Mouse (Mus musculus) embryonic facial prominence, embryonic 12.5 days (tissue): Measurements from ENCODE around the gene Pigb. TPM values are rescaled to one million over a fixed set of nuclear protein-coding genes. Genes with fewer than 3 reads are reported as not detected.

Experiments used
- ATAC-seq: fragments of 200-750 bp; cut with Nextera tagmentation; 2 replicates; pipeline ENCODE4 v1.8.0; 2017; ENCODE audit not compliant: insufficient number of reproducible peaks, insufficient read depth, low FRiP score, low TSS enrichment
- H3K27ac ChIP-seq: fragments of 300-500 bp; sonication (generic); 2 replicates; pipeline ENCODE4 v1.5.1; 2016; ENCODE audit warnings: mild to moderate bottlenecking
- H3K27me3 ChIP-seq: fragments of 300-500 bp; sonication (generic); 2 replicates; pipeline ENCODE4 v1.6.1; 2016; ENCODE audit warnings: mild to moderate bottlenecking, moderate library complexity
- H3K36me3 ChIP-seq: fragments of 300-500 bp; sonication (generic); 2 replicates; pipeline ENCODE4 v1.6.1; 2016; ENCODE audit warnings: mild to moderate bottlenecking
- H3K4me1 ChIP-seq: fragments of 300-500 bp; sonication (generic); 2 replicates; pipeline ENCODE4 v1.6.1; 2016
- H3K4me2 ChIP-seq: fragments of 300-500 bp; sonication (generic); replicated peaks from 2 replicates; pipeline ENCODE4 v1.6.1; 2016; ENCODE audit warnings: mild to moderate bottlenecking, moderate library complexity
- H3K4me3 ChIP-seq: fragments of 300-500 bp; sonication (generic); 2 replicates; pipeline ENCODE4 v1.5.1; 2016; ENCODE audit warnings: mild to moderate bottlenecking
- H3K9ac ChIP-seq: fragments of 300-500 bp; sonication (generic); 2 replicates; pipeline ENCODE4 v1.6.1; 2016; ENCODE audit warnings: mild to moderate bottlenecking, moderate library complexity
- H3K9me3 ChIP-seq: fragments of 300-500 bp; sonication (generic); 2 replicates; pipeline ENCODE4 v1.6.1; 2016; ENCODE audit warnings: mild to moderate bottlenecking, moderate library complexity
- WGBS: fragments of 180-500 bp; shearing (Covaris S2); methylation state at CpG from one replicate; pipeline ENCODE4 v1.1.7; 2016; 5-methylcytosine and 5-hydroxymethylcytosine counted together
- polyA plus RNA-seq: library from polyadenylated mRNA; unstranded; fragments of >200 nt; fragmentation: Nextera tagmentation; extraction: Ambion mirVana; gene quantifications from 2 replicates; pipeline ENCODE4 v1.2.1, GENCODE M21; 2016

Gene Pigb
- polyA plus RNA-seq, 1 experiment from 2014 or later, result 14.7 TPM

DNA sequence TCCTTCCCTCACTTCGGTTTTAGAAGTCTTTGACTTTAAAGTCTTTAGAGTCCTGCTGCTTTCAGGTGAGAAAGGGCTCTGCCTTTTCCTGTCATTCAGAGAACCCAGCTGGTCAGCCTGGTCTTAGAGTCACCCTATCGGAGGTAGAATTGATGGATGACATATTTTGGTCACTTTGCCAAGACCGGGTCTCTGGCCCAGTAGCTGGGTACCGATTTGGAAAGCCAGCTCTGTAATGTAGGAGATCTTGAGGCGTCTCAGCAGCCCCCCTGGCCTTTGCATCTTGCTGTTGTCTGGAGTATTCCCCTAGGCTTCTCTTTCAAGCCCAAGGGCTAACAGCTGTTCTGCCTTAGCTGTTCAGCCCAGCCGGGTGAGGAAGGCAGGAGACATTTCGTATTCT lies 5.0 kb upstream of the Pigb start:
- Histone ChIP-seq H3K9me3 (no peaks in the 10 kb centered on the region), H3K4me2 (peak overlapping the region; percentile 95), H3K4me3 (peak overlapping the region; percentile 49), H3K4me1 (peaks cover 23% of the 10 kb centered on the region), H3K9ac (peak overlapping the region; percentile 60; the same call in 1 of the 2 replicates), H3K27ac (no peak overlapping the region), H3K36me3 (no peaks in the 10 kb centered on the region), H3K27me3 (no peaks in the 10 kb centered on the region)
- no peak for ATAC-seq
- 8% methylated on average over 7 of the region's 7 CpGs for WGBS

DNA sequence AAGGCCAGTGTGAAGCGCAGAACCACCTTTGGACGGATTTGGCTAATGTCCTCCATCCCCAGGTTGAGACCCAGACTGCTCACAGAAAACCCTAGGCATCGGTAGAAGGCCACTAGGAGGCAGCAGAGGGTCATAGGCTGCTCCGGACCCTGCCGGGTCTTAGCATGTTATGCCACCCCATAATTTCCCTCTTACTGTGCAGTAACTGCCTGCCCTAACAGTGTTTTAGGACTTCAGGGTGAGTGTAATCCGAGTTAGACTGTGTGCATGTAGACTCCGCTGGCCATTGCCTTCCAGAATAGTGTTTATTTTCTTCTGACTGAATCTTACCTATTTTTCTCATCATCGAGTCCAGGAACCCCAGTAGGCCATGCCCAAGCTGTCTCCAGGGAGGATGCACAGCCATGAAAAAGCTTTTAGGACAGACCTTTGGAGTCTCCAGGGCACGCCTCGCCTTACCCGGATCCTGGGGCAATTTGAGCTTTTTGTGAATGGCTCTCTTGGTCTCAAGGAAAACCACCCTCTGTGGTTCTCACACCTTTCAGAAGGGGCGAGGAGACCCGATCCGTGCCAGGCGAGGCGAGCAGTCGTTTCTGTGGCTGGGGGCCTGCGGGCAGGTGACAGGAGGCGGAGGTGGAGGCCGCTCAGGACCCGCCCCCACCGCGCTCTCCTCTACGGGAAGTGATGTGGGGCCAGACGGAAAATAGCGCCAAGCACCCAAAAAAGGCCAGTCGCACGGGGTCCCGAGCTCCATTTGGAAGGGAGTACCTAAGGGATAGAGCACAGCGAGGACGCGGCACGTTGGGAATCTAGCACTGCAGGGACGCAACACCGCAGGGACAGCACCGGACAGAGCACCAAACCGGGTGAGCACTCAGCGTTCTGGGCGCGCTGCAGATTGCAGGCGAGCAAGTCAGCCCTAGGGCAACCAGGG lies 4.2 kb upstream of the Pigb start, which contains the start of gene Rab27a:
TSS of gene Rab27a (plus strand) at position 709 of the 934 bp plus-strand sequence.
- Histone ChIP-seq H3K9me3 (no peaks in the 10 kb centered on the region), H3K9ac (peak within 1 kb of the TSS; percentile 60), H3K4me2 (peak within 1 kb of the TSS; percentile 95), H3K4me3 (peak within 1 kb of the TSS; percentile 49), H3K4me1 (peaks cover 23% of the 10 kb centered on the region), H3K36me3 (no peaks in the 10 kb centered on the region), H3K27ac (no peak within 1 kb of the TSS), H3K27me3 (no peaks in the 10 kb centered on the region)
- ATAC-seq, result peak; percentile 25; the same call in 1 of the 2 replicates
- WGBS, result 1% methylated on average over 41 of the region's 41 CpGs

DNA sequence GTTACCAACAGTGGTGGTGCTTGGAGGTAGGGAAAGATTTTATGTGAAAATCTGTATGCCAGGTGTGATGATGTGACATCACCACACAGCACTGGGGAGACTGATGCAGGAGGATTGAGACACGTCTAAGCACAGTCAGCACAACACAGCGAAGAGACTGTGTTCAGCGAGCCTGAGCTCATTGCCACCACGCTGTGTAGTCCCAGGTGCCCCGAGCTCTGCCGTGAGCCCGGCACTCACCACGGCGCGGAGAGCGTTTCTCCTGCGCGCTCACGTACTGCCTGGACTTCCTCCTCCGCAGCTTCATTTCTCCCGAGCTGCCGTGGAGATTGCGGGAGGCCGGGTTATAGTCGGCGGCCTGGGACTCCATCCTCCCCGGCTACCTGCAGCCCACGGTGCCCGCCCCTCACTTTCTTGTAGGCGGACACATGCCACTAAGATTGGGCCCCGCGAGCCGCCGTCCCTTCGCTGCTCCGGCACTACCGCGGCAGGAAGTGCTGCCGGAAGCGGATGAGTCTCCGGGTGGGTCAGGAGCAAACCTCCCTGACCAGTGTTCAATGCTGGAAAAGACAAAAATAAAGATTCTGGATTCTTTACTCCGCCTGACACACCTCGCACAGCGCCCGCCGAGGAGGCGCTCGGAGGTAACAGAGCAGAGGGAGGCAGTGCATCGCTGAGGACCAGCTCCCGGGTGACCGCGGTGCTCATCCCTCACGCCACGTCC lies 794 bp downstream of the Pigb start:
- Histone ChIP-seq H3K36me3 (peaks cover 10% of the 10 kb centered on the region; the same call in 1 of the 2 replicates), H3K27me3 (no peaks in the 10 kb centered on the region), H3K9ac (peak overlapping the region; percentile 73), H3K4me3 (peak overlapping the region; percentile 79), H3K4me2 (peak overlapping the region; percentile 82), H3K9me3 (no peaks in the 10 kb centered on the region), H3K27ac (peak overlapping the region; percentile 84), H3K4me1 (peaks cover 16% of the 10 kb centered on the region)
- ATAC-seq, result peak; percentile 80
- WGBS, result under 1% methylated on average over 49 of the region's 49 CpGs

DNA sequence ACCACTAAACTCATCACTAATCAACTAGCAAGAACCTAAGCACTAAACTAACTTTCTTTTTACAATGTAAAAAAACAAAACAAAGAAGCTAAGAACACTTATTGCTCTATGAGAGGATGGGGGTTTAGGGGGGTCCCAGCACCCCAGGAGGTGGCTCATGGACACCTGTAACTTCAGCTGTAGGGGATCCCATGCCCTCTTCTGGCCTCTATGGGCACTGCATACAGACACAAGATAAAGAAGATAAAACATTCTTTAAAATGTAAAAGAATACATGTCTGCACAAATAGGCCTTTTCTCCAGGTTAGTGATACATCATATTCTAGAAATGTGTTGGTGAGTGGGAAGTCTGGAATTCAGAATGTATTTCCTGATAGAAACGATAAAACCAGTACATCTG lies 6.8 kb downstream of the Pigb start:
- H3K4me2 ChIP-seq, result no peak overlapping the region
- no peak overlapping the region for H3K27ac ChIP-seq
- no peaks in the 10 kb centered on the region for H3K4me1 ChIP-seq
- ATAC-seq, result no peak
- no peak overlapping the region for H3K4me3 ChIP-seq
- no peaks in the 10 kb centered on the region for H3K9me3 ChIP-seq
- H3K27me3 ChIP-seq, result no peaks in the 10 kb centered on the region
- 88% methylated on average over 1 of the region's 1 CpGs for WGBS
- no peak overlapping the region for H3K9ac ChIP-seq
- H3K36me3 ChIP-seq, result peaks cover 48% of the 10 kb centered on the region

- no peak overlapping the region for H3K27ac ChIP-seq
- no peak overlapping the region for H3K4me3 ChIP-seq
- no peak overlapping the region for H3K4me2 ChIP-seq
- H3K9ac ChIP-seq, result no peak overlapping the region
- no peaks in the 10 kb centered on the region for H3K9me3 ChIP-seq
- no peak for ATAC-seq
- H3K4me1 ChIP-seq, result 0 out of 2 replicates have a peak, but pooled peaks cover under 1% of the 10 kb centered on the region
- WGBS, result 74% methylated on average over 4 of the region's 4 CpGs
- no peaks in the 10 kb centered on the region for H3K27me3 ChIP-seq
- H3K36me3 ChIP-seq, result peaks cover 48% of the 10 kb centered on the region
Observed at GRCm38 (mm10) chr9:73031421-73031820, 8.8 kb downstream of the Pigb start.

DNA sequence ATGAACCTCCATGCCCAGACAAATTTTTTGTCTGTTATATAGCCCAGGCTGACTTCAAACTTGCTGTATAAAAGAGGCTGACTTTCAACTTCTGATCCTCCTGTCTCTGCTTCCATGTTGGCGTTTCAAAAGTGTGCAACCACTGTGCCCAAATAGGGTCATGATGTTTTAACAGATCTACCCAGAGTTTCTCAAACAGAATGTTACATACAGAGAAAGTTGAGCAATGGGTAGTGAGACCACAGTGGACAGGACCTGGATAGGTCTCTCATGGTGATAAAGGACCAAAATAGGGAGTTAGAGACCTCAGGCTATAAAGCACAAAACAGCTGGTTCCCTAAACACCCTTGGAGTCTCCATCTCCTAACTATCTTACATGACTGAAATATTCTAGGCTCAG lies 9.7 kb downstream of the Pigb start:
- H3K27ac ChIP-seq, result no peak overlapping the region
- H3K4me3 ChIP-seq, result no peak overlapping the region
- H3K36me3 ChIP-seq, result peaks cover 38% of the 10 kb centered on the region
- no peak overlapping the region for H3K9ac ChIP-seq
- WGBS, result 93% methylated on average over 1 of the region's 1 CpGs
- H3K27me3 ChIP-seq, result no peaks in the 10 kb centered on the region
- no peaks in the 10 kb centered on the region for H3K9me3 ChIP-seq
- H3K4me1 ChIP-seq, result 0 out of 2 replicates have a peak, but pooled peaks cover 4% of the 10 kb centered on the region
- no peak for ATAC-seq
- H3K4me2 ChIP-seq, result no peak overlapping the region

GRCm38 (mm10) chr9:73025818-73026636 lies 14.2 kb downstream of the Pigb start:
- no peak overlapping the region for H3K9ac ChIP-seq

DNA sequence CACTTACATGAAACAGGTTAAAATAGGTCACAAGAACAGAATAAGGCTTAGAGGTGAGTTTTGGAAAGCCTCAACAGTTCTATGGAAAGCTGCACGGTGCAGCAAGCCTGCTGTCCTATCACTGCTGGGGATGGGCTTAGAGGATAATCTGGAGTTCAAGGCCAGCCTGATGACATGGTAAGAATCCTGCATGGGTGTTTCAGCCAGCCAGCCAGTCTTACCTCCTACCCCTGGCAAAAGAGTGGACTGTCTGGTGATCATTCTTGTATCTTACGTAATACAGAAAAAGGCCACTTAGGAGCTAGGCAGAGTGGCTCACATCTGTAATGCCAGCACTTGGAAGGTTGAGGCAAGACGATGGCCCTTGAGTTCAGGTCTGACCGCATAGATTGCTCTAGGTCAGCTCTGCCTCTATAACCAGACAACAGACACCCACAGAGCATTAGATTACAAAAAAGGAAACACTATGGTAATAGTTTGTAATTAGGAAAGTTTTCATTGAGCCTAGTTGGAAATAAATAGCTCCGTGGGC lies 19.5 kb downstream of the Pigb start:
- Histone ChIP-seq H3K4me2 (no peak overlapping the region), H3K4me3 (no peak overlapping the region)

More at GRCm38 (mm10) chr9:73025818-73026636, 14.2 kb downstream of the Pigb start:
- 27% methylated on average over 17 of the region's 17 CpGs for WGBS
- Histone ChIP-seq H3K4me2 (peak overlapping the region; percentile 27), H3K27ac (no peak overlapping the region), H3K36me3 (peaks cover 12% of the 10 kb centered on the region), H3K4me1 (0 out of 2 replicates have a peak, but pooled peaks cover 4% of the 10 kb centered on the region), H3K27me3 (no peaks in the 10 kb centered on the region), H3K4me3 (no peak overlapping the region), H3K9me3 (no peaks in the 10 kb centered on the region)
- ATAC-seq, result no peak

GRCm38 (mm10) chr9:73019841-73020240 lies 20.3 kb downstream of the Pigb start:
- Histone ChIP-seq H3K27ac (no peak overlapping the region), H3K4me3 (no peak overlapping the region), H3K9ac (no peak overlapping the region), H3K36me3 (peaks cover 49% of the 10 kb centered on the region), H3K4me1 (no peaks in the 10 kb centered on the region), H3K9me3 (no peaks in the 10 kb centered on the region), H3K4me2 (no peak overlapping the region), H3K27me3 (no peaks in the 10 kb centered on the region)
- 88% methylated on average over 10 of the region's 10 CpGs for WGBS
- ATAC-seq, result no peak

More for the DNA sequence above, 19.5 kb downstream of the Pigb start:
- 88% methylated on average over 5 of the region's 5 CpGs for WGBS
- H3K27ac ChIP-seq, result no peak overlapping the region
- no peak overlapping the region for H3K9ac ChIP-seq
- no peaks in the 10 kb centered on the region for H3K27me3 ChIP-seq
- no peak for ATAC-seq
- no peaks in the 10 kb centered on the region for H3K4me1 ChIP-seq
- H3K9me3 ChIP-seq, result no peaks in the 10 kb centered on the region
- H3K36me3 ChIP-seq, result peaks cover 46% of the 10 kb centered on the region

- Histone ChIP-seq H3K4me1 (no peaks in the 10 kb centered on the region), H3K9me3 (no peaks in the 10 kb centered on the region), H3K36me3 (peaks cover 56% of the 10 kb centered on the region), H3K27ac (no peak overlapping the region), H3K4me3 (no peak overlapping the region), H3K9ac (no peak overlapping the region), H3K4me2 (no peak overlapping the region), H3K27me3 (no peaks in the 10 kb centered on the region)
- WGBS, result 82% methylated on average over 13 of the region's 13 CpGs
- ATAC-seq, result no peak
Observed at GRCm38 (mm10) chr9:73014724-73015123, 25.5 kb downstream of the Pigb start.

GRCm38 (mm10) chr9:73012629-73013028 lies 27.5 kb downstream of the Pigb start:
- 85% methylated on average over 4 of the region's 4 CpGs for WGBS
- no peak overlapping the region for H3K9ac ChIP-seq
- no peak overlapping the region for H3K4me3 ChIP-seq
- H3K4me2 ChIP-seq, result no peak overlapping the region
- ATAC-seq, result no peak
- H3K27me3 ChIP-seq, result no peaks in the 10 kb centered on the region
- H3K4me1 ChIP-seq, result no peaks in the 10 kb centered on the region
- H3K27ac ChIP-seq, result no peak overlapping the region
- H3K9me3 ChIP-seq, result no peaks in the 10 kb centered on the region
- H3K36me3 ChIP-seq, result peaks cover 42% of the 10 kb centered on the region
